Mouse (Mus musculus) limb, embryonic 15.5 days (tissue): Measurements from ENCODE around the gene Tmem14a. TPM values are rescaled to one million over a fixed set of nuclear protein-coding genes. Genes with fewer than 3 reads are reported as not detected.
"Not testable (repeated sequence)": the region's sequence is repeated elsewhere in the genome, so short reads cannot be mapped to it uniquely, and the experiment has no call there.

Source experiments
- ATAC-seq: fragments of 200-750 bp; cut with Nextera tagmentation; 2 replicates; pipeline ENCODE4 v1.8.0; 2017; ENCODE audit warnings: low read depth, moderate TSS enrichment; ENCODE audit not compliant: insufficient number of reproducible peaks, low FRiP score, low TSS enrichment
- H3K27ac ChIP-seq: fragments of 300-500 bp; sonication (generic); 2 replicates; pipeline ENCODE4 v1.5.1; 2015; ENCODE audit warnings: moderate library complexity, mild to moderate bottlenecking, inconsistent platforms
- H3K27me3 ChIP-seq: fragments of 300-500 bp; sonication (generic); 2 replicates; pipeline ENCODE4 v1.6.1; 2015; ENCODE audit warnings: inconsistent platforms
- H3K36me3 ChIP-seq: fragments of 300-500 bp; sonication (generic); 2 replicates; pipeline ENCODE4 v1.6.1; 2015; ENCODE audit warnings: inconsistent platforms
- H3K4me1 ChIP-seq: fragments of 300-500 bp; sonication (generic); 2 replicates; pipeline ENCODE4 v1.6.1; 2015; ENCODE audit warnings: inconsistent platforms
- H3K4me2 ChIP-seq: fragments of 300-500 bp; sonication (generic); 2 replicates; pipeline ENCODE4 v1.6.1; 2015; ENCODE audit warnings: mild to moderate bottlenecking, inconsistent platforms
- H3K4me3 ChIP-seq: fragments of 300-500 bp; sonication (generic); 2 replicates; pipeline ENCODE4 v1.5.1; 2015; ENCODE audit warnings: mild to moderate bottlenecking, inconsistent platforms
- H3K9ac ChIP-seq: fragments of 300-500 bp; sonication (generic); 2 replicates; pipeline ENCODE4 v1.6.1; 2015; ENCODE audit warnings: inconsistent platforms
- H3K9me3 ChIP-seq: fragments of 300-500 bp; sonication (generic); 2 replicates; pipeline ENCODE4 v1.6.1; 2016; ENCODE audit warnings: inconsistent platforms
- WGBS: fragments of 180-500 bp; shearing (Covaris S2); methylation state at CpG from one replicate; pipeline ENCODE4 v1.1.7; 2015; 5-methylcytosine and 5-hydroxymethylcytosine counted together
- polyA plus RNA-seq: library from polyadenylated mRNA; unstranded; fragments of >200 nt; fragmentation: Nextera tagmentation; extraction: Ambion mirVana; gene quantifications from 2 replicates; pipeline ENCODE4 v1.2.1, GENCODE M21; 2015

The Tmem14a gene
- polyA plus RNA-seq, 1 experiment from 2014 or later: 11.6 TPM

DNA sequence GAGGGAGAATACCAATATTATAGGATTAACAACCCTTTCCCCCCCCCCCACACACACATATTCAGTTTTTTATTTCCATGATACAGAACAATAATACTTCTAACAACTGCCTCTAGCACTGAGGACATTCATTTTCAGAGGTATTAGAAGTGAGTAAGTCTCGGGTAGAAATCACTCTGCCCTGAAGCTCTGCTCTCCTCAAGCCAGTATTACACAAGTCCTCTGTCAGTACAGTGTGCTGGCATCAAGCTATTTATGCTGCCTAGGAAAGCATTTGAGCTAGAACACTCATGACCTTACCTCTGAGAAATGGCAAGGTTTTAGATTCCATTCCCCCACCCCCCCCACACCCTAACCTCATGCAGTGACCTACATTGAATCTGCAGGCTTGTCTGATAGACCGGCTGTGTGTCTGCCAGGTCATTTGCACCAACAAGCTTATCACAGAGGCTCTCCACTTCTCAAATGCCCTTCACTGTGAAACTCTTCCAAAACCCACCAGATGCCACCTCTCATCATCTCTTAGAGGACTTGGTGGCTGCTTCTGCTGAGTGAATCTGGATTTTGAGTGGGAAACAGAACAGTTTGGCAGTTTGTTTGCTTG, 56.2 kb downstream of the Tmem14a start:
- Histone ChIP-seq H3K4me2 (no peak overlapping the region), H3K27ac (no peak overlapping the region), H3K9me3 (no peaks in the 10 kb centered on the region), H3K27me3 (no peaks in the 10 kb centered on the region), H3K9ac (no peak overlapping the region), H3K4me1 (peaks cover 8% of the 10 kb centered on the region), H3K4me3 (no peak overlapping the region), H3K36me3 (no peaks in the 10 kb centered on the region)
- no peak for ATAC-seq
- WGBS: 55% methylated on average over 2 of the region's 2 CpGs

DNA sequence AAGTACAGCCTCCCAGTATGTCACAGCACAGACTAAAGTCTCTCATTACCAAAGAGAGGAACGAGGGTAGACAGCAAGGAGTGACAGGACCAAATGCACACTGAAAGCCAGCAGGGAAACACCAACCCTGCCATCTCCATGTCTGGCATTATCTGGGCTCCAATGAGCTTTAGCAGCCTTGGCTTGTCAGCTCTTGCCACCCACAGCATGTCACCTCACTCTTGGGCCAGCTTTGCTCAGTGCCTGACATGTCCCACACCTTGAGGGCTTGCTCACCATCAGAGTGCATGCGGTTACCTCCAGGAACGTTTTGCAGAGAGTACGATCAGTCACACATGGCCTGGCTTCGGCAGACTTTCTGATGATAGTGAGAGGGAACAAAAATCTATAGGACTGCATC, 57.0 kb downstream of the Tmem14a start:
- H3K9ac ChIP-seq, H3K36me3 ChIP-seq, H3K4me3 ChIP-seq, H3K4me2 ChIP-seq, ATAC-seq, H3K9me3 ChIP-seq, H3K27ac ChIP-seq, H3K27me3 ChIP-seq, H3K4me1 ChIP-seq: not testable (repeated sequence)
- WGBS: 86% methylated on average over 5 of the region's 5 CpGs

DNA sequence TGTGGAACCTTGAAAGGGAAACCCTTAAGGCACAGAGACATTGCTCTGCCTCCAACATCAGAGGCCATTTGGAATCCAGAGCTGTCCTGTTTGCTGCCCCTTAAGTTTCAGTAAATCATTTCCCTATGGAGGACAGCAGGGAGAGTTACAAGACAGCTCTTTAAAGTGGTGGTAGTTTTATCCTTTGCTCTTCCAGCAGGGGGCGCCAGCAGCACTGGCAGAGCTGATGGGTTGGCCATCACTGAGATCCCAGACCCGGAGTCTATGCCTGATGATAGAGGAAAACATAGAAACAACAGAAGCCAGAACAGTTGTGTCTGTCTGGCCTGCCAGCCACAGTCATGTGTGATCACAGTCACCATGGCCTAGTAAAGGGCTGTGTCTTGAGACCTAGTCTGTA, 57.8 kb downstream of the Tmem14a start:
- not testable (repeated sequence) for ATAC-seq

More for the DNA sequence above, 57.8 kb downstream of the Tmem14a start:
- not testable (repeated sequence) for H3K36me3 ChIP-seq, H3K4me3 ChIP-seq, H3K4me2 ChIP-seq, H3K9ac ChIP-seq, H3K27me3 ChIP-seq, H3K27ac ChIP-seq, H3K9me3 ChIP-seq, H3K4me1 ChIP-seq
- WGBS: 29% methylated on average over 2 of the region's 2 CpGs

Other genes starting within 250 kb of the Tmem14a start
- gene Tram2, start 139.3 kb upstream of the Tmem14a start, polyA plus RNA-seq: 10.9 and 11.5 TPM in 2 replicates
- 4.0 and 5.7 TPM in 2 replicates for gene Gsta3, start 22.0 kb downstream of the Tmem14a start, polyA plus RNA-seq
- gene Khdc1a, start 131.1 kb downstream of the Tmem14a start, polyA plus RNA-seq: not detected in 2 replicates
- not detected in 2 replicates for gene Khdc1c, start 149.8 kb downstream of the Tmem14a start, polyA plus RNA-seq
- 0.10 TPM in 1 of 2 replicates, not detected in the other for gene Khdc1b, start 165.0 kb downstream of the Tmem14a start, polyA plus RNA-seq